Mouse (Mus musculus): ENCODE measurements around the gene Fam171a1. TPM values are rescaled to one million over a fixed set of nuclear protein-coding genes. Genes with fewer than 3 reads are reported as not detected.
A peak's percentile ranks its signal among the peaks of the same experiment; 100 is the strongest.

Gene Fam171a1
- total and polyA plus RNA-seq, 2 experiments from 2014 or later, result 35.4 to 56.5 TPM

GRCm38 (mm10) chr2:3119371-3119935, 5.4 kb downstream of the Fam171a1 start:
- Histone ChIP-seq H3K4me2 (ENCODE audit: low read depth, low read length) (peak overlapping the region; percentile 76), H3K27me3 (ENCODE audit: insufficient read depth, low read length) (no peaks in the 10 kb centered on the region), H3K9ac (replicated peaks; ENCODE audit: low read length) (peak overlapping the region; percentile 97), H3K4me1 (ENCODE audit: insufficient read depth, low read length) (peaks cover 15% of the 10 kb centered on the region; the same call in 1 of the 2 replicates), H3K36me3 (ENCODE audit: insufficient read depth, low read length) (no peaks in the 10 kb centered on the region), H3K27ac (peak overlapping the region; percentile 92; the same call in 1 of the 2 replicates), H3K9me3 (ENCODE audit: low read length) (no peaks in the 10 kb centered on the region), H3K4me3 (ENCODE audit: low read length) (peak overlapping the region; percentile 88)
- ATAC-seq (no peak), DNase-seq (ENCODE audit: low spot score) (no peak)
- WGBS, result 15% methylated on average over 4 of the region's 4 CpGs
- no peak for TF ChIP-seq CTCF (IDR thresholded peaks at IDR 0.05; ENCODE audit: low read depth)

GRCm38 (mm10) chr2:3122571-3122970, 8.5 kb downstream of the Fam171a1 start:
- H3K9ac ChIP-seq (replicated peaks; ENCODE audit: low read length), result no peak overlapping the region
- no peak for ATAC-seq
- no peaks in the 10 kb centered on the region for H3K9me3 ChIP-seq (ENCODE audit: low read length)
- H3K4me3 ChIP-seq (ENCODE audit: low read length), result no peak overlapping the region
- H3K36me3 ChIP-seq (ENCODE audit: insufficient read depth, low read length), result no peaks in the 10 kb centered on the region
- TF ChIP-seq CTCF (IDR thresholded peaks at IDR 0.05; ENCODE audit: low read depth), result no peak
- H3K4me1 ChIP-seq (ENCODE audit: insufficient read depth, low read length), result peaks cover 15% of the 10 kb centered on the region; the same call in 1 of the 2 replicates
- no peak overlapping the region for H3K4me2 ChIP-seq (ENCODE audit: low read depth, low read length)
- H3K27ac ChIP-seq, result no peak overlapping the region
- WGBS, result 71% methylated on average over 4 of the region's 4 CpGs
- DNase-seq (ENCODE audit: low spot score), result no peak
- H3K27me3 ChIP-seq (ENCODE audit: insufficient read depth, low read length), result no peaks in the 10 kb centered on the region

DNA sequence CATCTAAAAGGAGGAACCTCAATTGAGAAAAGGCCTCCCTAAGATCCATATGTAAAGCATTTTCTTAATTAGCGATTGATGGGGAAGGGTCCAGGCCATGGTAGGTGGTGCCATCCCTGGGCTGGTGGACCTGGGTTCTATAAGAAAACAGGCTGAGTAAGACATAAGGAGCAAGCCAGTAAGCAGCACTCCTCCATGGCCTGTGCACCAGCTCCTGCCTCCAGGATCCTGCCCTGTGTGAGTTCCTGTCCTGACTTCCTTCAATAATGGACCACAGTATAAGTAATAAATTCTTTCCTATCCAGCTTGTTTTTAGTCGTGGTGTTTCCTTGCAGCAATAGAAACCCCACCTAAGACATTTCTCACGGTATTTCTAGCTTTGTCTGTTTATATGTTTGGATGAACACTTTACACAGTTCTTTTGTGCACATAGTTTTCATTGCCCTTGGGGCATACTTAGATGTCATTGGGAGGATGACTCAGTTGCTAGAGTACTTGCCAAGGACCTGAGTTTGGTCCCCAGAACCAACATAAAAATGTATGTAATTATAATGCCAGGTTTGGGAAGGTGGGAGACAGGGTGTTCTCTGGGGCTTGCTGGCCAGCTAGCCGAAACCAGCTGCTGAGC, 13.3 kb downstream of the Fam171a1 start:
- DNase-seq (ENCODE audit: low spot score) (no peak), ATAC-seq (no peak)
- 89% methylated on average over 4 of the region's 4 CpGs for WGBS
- Histone ChIP-seq H3K9me3 (ENCODE audit: low read length) (no peaks in the 10 kb centered on the region), H3K4me1 (ENCODE audit: insufficient read depth, low read length) (no peaks in the 10 kb centered on the region; the same call in 1 of the 2 replicates), H3K27ac (no peak overlapping the region), H3K4me2 (ENCODE audit: low read depth, low read length) (no peak overlapping the region), H3K9ac (replicated peaks; ENCODE audit: low read length) (no peak overlapping the region), H3K36me3 (ENCODE audit: insufficient read depth, low read length) (no peaks in the 10 kb centered on the region), H3K27me3 (ENCODE audit: insufficient read depth, low read length) (no peaks in the 10 kb centered on the region), H3K4me3 (ENCODE audit: low read length) (no peak overlapping the region)
- TF ChIP-seq CTCF (IDR thresholded peaks at IDR 0.05; ENCODE audit: low read depth), result no peak

- WGBS, result 83% methylated on average over 4 of the region's 4 CpGs
- no peak overlapping the region for H3K9ac ChIP-seq (replicated peaks; ENCODE audit: low read length)
- ATAC-seq (no peak), DNase-seq (ENCODE audit: low spot score) (no peak)
- TF ChIP-seq CTCF (IDR thresholded peaks at IDR 0.05; ENCODE audit: low read depth), result no peak
- H3K4me3 ChIP-seq (ENCODE audit: low read length), result no peak overlapping the region
- H3K4me1 ChIP-seq (ENCODE audit: insufficient read depth, low read length), result no peaks in the 10 kb centered on the region; the same call in 1 of the 2 replicates
- H3K4me2 ChIP-seq (ENCODE audit: low read depth, low read length), result no peak overlapping the region
- H3K27me3 ChIP-seq (ENCODE audit: insufficient read depth, low read length), result no peaks in the 10 kb centered on the region
- H3K9me3 ChIP-seq (ENCODE audit: low read length), result no peaks in the 10 kb centered on the region
- no peaks in the 10 kb centered on the region for H3K36me3 ChIP-seq (ENCODE audit: insufficient read depth, low read length)
- no peak overlapping the region for H3K27ac ChIP-seq
Measured at GRCm38 (mm10) chr2:3128344-3128871, 14.4 kb downstream of the Fam171a1 start.

- DNase-seq (ENCODE audit: low spot score) (no peak), ATAC-seq (no peak)
- Histone ChIP-seq H3K27ac (no peak overlapping the region), H3K4me3 (ENCODE audit: low read length) (no peak overlapping the region), H3K9ac (replicated peaks; ENCODE audit: low read length) (no peak overlapping the region), H3K4me1 (ENCODE audit: insufficient read depth, low read length) (no peaks in the 10 kb centered on the region; the same call in 1 of the 2 replicates), H3K36me3 (ENCODE audit: insufficient read depth, low read length) (no peaks in the 10 kb centered on the region), H3K4me2 (ENCODE audit: low read depth, low read length) (no peak overlapping the region), H3K27me3 (ENCODE audit: insufficient read depth, low read length) (no peaks in the 10 kb centered on the region), H3K9me3 (ENCODE audit: low read length) (no peaks in the 10 kb centered on the region)
- 69% methylated on average over 2 of the region's 2 CpGs for WGBS
- no peak for TF ChIP-seq CTCF (IDR thresholded peaks at IDR 0.05; ENCODE audit: low read depth)
Measured at GRCm38 (mm10) chr2:3128910-3129309, 14.9 kb downstream of the Fam171a1 start.

DNA sequence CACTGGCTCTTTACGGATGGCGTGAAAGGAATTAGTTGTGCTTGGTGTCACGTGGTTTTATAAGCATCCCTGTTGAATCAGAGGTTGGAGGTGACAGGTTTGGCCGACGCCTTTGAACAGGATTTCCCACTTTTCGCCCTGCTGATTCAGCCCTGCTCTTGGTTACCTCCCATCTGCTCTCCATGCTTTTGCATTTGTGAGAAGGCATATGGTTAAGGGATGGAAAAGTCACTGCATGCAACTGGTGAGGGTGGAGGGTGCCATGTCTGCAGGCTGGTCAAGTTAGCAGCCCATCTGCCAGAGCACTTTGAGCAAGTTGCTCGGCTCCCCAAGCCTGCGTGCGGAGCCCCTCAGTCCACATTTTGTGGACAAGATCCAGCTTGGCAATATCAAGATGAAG, 18.4 kb downstream of the Fam171a1 start:
- H3K4me2 ChIP-seq (ENCODE audit: low read depth, low read length), result no peak overlapping the region

More for the DNA sequence above, 18.4 kb downstream of the Fam171a1 start:
- Histone ChIP-seq H3K27ac (no peak overlapping the region), H3K4me3 (ENCODE audit: low read length) (no peak overlapping the region), H3K36me3 (ENCODE audit: insufficient read depth, low read length) (no peaks in the 10 kb centered on the region), H3K9me3 (ENCODE audit: low read length) (no peaks in the 10 kb centered on the region), H3K4me1 (ENCODE audit: insufficient read depth, low read length) (no peaks in the 10 kb centered on the region; the same call in none of the 2 replicates), H3K9ac (replicated peaks; ENCODE audit: low read length) (no peak overlapping the region), H3K27me3 (ENCODE audit: insufficient read depth, low read length) (no peaks in the 10 kb centered on the region)
- ATAC-seq, result no peak
- 63% methylated on average over 9 of the region's 9 CpGs for WGBS
- no peak for DNase-seq (ENCODE audit: low spot score)
- TF ChIP-seq CTCF (IDR thresholded peaks at IDR 0.05; ENCODE audit: low read depth), result no peak
